Mouse (Mus musculus): ENCODE measurements at regions not wholly inside any gene's neighbourhood (a gene's known extent, or its start where the extent isn't known, plus 50 kb on each side); places are given as distances from the start of the nearest gene placed in this dataset.
A peak's percentile ranks its signal among the peaks of the same experiment; 100 is the strongest.
"Not testable (repeated sequence)": the region's sequence is repeated elsewhere in the genome, so short reads cannot be mapped to it uniquely, and the experiment has no call there.

DNA sequence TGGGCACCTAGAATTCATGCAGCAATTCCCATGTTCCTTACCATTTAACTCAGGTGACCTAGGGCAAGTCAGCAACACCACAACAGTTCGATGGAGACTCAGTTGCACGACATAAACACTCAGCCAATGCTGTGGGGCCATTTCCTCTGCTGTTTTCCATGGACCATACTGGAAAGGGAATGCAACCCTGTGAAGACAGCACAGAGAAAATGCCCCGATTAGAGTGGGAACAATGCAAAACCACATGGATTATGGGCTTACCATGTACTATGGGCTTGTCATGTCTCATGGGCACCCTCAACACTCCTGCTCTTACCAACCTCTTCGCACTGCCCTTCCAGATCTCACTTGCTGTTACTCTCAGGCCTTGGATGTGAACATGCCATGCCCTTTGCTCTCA lies 207.6 kb downstream of the Snurf start:
- not testable (repeated sequence) for DNase-seq (ENCODE audit: low spot score)

DNA sequence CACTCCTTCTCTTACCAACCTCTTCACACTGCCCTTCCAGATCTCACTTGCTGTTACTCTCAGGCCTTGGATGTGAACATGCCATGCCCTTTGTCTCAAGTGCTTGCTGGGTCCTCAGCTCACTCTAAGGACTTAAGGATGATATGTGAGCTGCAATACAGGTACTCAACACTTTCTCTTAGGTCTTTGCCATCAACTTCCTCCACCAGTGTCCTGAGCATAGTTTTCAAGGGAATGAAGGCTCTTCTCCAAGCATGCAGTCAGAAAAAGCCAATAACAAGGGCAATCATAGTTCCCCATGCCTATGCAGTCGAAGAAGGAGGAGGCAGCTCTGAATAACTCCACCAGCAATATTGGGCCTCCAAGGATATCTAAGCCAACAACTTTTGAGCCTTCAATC lies 235.1 kb downstream of the Snurf start:
- peak; percentile 1 for DNase-seq (ENCODE audit: low spot score)

- DNase-seq (ENCODE audit: low spot score) = peak; percentile 3
Observed at GRCm38 (mm10) chr7:59768641-59769040, 236.2 kb downstream of the Snurf start.

DNA sequence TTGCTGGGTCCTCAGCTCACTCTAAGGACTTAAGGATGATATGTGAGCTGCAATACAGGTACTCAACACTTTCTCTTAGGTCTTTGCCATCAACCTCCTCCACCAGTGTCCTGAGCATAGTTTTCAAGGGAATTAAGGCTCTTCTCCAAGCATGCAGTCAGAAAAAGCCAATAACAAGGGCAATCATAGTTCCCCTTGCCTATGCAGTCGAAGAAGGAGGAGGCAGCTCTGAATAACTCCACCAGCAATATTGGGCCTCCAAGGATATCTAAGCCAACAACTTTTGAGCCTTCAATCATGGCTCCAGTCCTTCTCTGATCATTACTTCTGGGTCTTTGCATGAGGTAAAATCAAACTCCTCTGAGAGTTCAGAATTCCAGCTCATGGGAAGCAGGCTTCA lies 237.5 kb downstream of the Snurf start:
- peak; percentile 3 for DNase-seq (ENCODE audit: low spot score)
